Mouse (Mus musculus): Measurements from ENCODE around the gene Slc37a3.
"Not testable (repeated sequence)": the region's sequence is repeated elsewhere in the genome, so short reads cannot be mapped to it uniquely, and the experiment has no call there.

Gene Slc37a3

DNA sequence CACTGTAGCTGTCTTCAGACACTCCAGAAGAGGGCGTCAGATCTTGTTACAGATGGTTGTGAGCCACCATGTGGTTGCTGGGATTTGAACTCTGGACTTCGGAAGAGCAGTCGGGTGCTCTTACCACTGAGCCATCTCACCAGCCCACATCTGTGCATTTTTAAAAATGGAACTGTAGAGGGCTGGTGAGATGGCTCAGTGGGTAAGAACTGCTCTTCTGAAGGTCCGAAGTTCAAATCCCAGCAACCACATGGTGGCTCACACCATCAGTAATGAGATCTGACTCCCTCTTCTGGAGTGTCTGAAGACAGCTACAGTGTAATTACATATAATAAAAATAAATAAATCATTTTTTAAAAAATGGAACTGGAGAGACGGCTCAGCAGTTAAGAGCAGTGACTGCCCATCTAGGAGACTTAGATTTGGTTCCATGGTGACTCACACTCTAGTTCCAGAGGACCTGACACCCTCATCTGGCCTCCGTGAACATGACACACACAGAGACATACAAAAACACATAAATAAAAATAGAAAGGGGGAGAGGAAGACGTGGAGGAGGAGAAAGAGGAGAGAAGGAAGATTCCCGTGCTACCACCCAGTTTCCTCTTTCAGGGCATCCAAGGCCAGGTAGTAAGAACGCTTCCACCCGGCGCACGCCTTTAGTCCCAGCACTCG lies 823 bp upstream of the Slc37a3 start:
- not testable (repeated sequence) for DNase-seq (ENCODE audit: low spot score in 2 of 2)

DNA sequence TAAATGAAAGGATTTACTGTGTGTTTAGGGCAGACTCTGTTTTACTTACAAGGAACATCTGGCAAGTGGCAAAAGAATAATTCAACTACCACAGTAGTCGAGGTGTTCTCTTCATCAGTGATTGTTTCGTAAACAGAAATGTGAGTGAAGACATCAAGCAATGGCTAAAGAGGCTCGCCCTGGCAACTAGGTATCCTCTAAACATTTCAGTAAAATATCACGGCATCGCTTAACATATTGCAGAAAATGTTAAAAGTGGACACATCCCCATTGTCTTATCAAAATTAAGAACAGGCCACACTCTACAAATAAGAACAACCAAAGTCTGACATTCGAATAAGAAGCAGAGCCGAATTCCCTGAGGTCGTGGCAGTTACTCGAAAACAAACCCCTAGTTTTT lies 700 bp downstream of the Slc37a3 start:
- no peak for DNase-seq (ENCODE audit: low spot score in 2 of 2)

DNA sequence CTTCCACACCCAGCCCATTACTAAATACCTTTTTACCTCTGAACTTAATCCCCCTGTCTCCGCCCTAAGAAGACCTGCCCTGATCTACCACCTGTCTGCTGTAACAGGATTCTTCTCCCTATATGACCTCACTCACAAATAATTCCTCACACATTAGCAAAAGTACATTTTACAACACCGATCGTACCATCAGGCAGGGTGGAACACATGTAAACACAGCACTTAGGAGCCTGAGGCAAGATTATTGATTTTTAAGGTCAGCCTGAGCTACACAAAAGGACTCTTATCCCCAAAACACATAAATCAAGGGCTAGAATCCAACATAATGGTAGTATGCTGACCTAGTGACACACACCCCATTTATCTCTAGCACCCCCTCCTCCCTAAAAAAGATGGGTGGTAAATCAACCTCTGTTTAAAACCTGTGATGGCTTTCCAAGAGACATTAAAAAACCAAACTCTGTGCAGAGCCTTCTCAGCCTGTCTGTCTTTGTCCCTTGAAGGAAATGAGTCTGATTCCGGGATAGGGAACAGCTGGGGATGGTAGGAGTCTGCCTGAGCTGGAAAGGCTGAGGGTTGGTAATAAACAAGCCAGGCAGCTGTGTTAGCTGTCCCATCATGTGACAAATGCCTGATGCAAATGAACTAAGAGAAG lies 4.0 kb downstream of the Slc37a3 start:
- no peak for DNase-seq (ENCODE audit: low spot score in 2 of 2)

- peak in 1 of 2 experiments; percentile 10 for DNase-seq (ENCODE audit: low spot score in 2 of 2)
These were observed 4.7 kb downstream of the Slc37a3 start for GRCm38 (mm10) chr6:39372727-39373126.

- DNase-seq (ENCODE audit: low spot score in 2 of 2): no peak
These were observed 5.4 kb downstream of the Slc37a3 start for GRCm38 (mm10) chr6:39372042-39372441.

DNA sequence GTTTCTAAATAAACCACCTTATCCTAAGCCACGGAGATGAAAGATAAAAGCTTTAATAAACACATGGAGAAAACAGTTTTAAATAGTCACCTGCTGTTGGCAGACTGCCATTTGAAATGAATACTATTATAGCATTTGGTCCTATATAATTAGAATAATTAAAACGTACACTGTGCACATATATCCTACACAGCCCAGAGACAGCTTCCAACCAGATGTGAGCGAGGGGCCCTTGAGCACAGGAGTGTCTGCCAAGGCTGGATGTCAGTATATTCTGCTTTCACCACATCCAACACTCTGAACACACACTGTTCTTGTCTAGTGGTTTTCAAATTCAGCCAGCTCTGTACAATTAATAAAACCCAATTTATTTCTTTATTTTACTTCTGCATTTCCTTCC lies 7.8 kb downstream of the Slc37a3 start:
- DNase-seq (ENCODE audit: low spot score in 2 of 2): no peak

GRCm38 (mm10) chr6:39362684-39363083 lies 14.8 kb downstream of the Slc37a3 start:
- no peak for DNase-seq (ENCODE audit: low spot score in 2 of 2)

GRCm38 (mm10) chr6:39359207-39359606 lies 18.3 kb downstream of the Slc37a3 start:
- not testable (repeated sequence) for DNase-seq (ENCODE audit: low spot score in 2 of 2)

DNA sequence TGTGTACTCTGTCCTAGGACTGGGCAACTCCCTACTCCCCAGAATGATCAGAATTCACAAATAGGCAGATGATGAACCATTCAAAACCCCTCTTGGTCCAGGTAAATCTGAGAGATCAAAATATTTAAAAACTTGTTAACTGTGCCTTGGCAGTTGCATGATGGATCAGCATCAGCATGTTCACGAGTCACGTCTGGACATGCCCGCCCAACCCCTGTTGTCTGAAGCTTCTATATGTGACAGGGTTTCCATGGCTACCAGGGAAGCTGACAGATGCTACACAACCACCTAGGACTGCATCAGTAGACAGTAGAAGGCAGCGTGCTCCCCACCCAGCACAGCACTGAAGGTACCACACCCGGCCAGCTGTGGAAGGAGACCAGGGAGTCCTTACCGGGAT lies 28.5 kb downstream of the Slc37a3 start:
- DNase-seq (ENCODE audit: low spot score in 2 of 2): no peak

- no peak for DNase-seq (ENCODE audit: low spot score in 2 of 2)
These were observed 29.3 kb downstream of the Slc37a3 start for GRCm38 (mm10) chr6:39347880-39348814.

DNA sequence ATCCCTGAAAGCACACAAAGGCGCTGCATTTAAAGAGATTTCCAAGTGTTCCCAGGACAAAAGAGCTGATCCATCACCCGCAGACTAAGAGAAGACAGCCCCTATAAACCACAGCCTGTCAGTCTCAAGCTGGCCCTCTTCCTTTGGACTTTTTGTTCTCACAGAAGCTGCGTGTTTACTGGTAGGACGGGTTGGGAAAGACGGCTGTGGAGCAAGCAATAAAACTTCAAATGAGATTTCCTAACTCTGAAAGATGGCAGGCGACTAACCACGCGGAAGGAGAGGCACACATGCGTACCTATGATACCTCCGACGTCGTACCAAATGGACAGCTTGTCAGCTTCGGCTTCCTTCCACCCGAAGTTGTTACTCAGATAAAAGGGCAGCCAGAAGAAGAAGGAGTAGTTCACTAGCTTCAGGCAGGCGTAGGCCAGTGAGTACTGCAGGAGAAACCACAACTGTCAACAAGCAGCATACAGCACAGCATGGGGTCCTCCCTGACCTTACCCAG lies 30.4 kb downstream of the Slc37a3 start:
- DNase-seq (ENCODE audit: low spot score in 2 of 2): no peak

- DNase-seq (ENCODE audit: low spot score in 2 of 2): no peak
These were observed 32.0 kb downstream of the Slc37a3 start for GRCm38 (mm10) chr6:39345430-39345829.

- peak; percentile 49 to 79 for DNase-seq (ENCODE audit: low spot score in 2 of 2)
These were observed 33.5 kb downstream of the Slc37a3 start for GRCm38 (mm10) chr6:39344020-39344419.

GRCm38 (mm10) chr6:39341798-39342197 lies 35.7 kb downstream of the Slc37a3 start:
- no peak for DNase-seq (ENCODE audit: low spot score in 2 of 2)

GRCm38 (mm10) chr6:39338359-39338758 lies 39.1 kb downstream of the Slc37a3 start:
- no peak for DNase-seq (ENCODE audit: low spot score in 2 of 2)

DNA sequence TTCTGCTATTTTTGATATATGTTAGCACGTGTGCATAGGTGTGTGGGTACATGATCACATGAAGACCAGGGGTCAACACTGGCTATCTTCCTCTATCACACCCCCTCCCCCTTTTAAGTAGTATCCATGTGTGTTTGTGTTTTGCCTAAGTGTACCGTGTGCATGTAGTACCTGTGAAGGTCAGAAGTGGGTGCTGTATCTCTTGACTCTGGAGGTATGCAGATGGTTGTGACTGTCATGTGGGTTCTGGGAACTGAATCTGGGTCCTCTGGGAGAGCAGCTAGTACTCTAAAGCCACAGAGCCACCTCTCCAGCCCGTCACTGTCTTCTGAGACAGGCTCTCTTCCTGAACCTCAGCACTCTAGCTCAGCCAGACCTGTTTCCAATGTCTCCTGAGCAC lies 42.6 kb downstream of the Slc37a3 start:
- no peak for DNase-seq (ENCODE audit: low spot score in 2 of 2)

GRCm38 (mm10) chr6:39334224-39334623 lies 43.3 kb downstream of the Slc37a3 start:
- DNase-seq (ENCODE audit: low spot score in 2 of 2): no peak

- DNase-seq (ENCODE audit: low spot score in 2 of 2): no peak
These were observed 45.3 kb downstream of the Slc37a3 start for GRCm38 (mm10) chr6:39331998-39332700.

GRCm38 (mm10) chr6:39330981-39331380 lies 46.5 kb downstream of the Slc37a3 start:
- DNase-seq (ENCODE audit: low spot score in 2 of 2): no peak

DNA sequence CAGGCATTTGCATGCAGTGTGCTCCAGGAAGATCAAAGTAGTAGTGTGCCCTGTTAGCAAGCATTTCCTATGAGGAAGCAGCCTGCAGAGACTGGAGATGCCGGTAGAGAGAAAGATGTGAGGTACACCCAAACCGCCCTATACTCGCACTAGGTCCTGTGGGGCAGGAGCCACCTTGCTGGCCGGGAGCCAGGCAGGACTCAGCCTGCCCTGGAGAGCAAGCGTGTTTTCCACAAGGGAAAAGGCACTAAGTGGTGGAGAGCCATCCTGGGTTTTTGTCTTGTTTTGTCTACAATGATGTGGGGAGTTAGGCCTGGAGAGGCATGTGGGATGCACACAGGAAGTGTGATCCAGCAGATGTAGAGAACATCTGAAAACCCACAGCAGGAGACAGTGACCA lies 57.2 kb downstream of the Slc37a3 start:
- no peak for DNase-seq (ENCODE audit: low spot score in 2 of 2)

DNA sequence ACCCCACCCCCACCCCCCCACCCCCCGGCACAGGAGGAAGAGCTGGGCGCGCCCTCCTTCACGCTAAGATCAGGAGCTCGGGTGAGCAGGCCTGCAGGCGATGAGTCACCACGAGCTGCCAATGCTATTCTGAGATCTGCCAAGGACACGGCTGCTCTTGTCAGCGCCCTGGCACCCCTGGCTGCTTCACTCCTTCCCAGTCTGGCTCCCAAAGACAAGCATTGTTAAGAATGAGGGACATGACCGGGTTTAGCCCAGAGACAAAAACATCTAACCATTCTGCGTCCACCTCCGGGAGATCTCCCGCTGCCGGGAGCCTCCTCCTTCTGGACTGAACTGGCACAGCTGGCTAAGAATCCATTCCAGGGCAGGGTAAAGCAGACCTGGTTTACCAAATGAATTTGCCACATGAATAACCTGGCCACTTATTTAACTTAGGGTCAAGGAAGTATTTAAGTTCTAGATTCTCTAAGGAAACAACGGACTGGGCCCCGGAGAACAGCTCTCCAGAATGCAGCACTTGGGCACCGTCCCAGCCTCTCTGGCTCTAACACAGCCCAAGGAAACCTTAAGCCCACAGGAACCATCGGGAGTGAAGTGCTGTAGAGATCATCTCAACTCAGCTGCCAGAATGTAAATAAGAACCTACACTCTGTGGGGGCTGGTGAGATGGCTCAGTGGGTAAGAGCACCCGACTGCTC lies 58.3 kb downstream of the Slc37a3 start:
- DNase-seq (ENCODE audit: low spot score in 2 of 2): peak; percentile 37 to 54

Measured in frontal cortex, postnatal 14 days (tissue).